Mouse (Mus musculus) layer of hippocampus, adult 9-10 months (tissue): ENCODE results near the gene Eif3g.
A peak's percentile ranks its signal among the peaks of the same experiment; 100 is the strongest.

ENCODE experiments used
- DNase-seq: peaks from one replicate; pipeline ENCODE4 v3.0.0; 2022; ENCODE audit warnings: low spot score

Eif3g gene

DNA sequence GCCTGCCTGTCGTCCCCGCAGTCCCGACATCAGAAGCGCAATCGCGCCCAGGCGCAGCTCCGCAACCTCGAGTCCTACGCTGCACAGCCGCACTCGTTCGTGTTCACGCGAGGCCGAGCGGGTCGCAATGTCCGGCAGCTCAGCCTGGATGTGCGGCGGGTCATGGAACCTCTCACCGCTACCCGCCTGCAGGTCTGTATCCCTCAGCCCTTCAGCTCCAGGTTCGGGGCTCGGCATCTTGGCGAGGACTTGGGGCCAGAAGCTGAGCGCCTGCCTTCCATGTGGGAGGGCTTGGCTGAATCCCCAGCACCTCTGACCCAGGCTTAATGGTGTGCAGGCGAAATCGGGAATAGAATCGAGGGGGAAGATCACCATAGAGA is 10.0 kb downstream of the Eif3g start:
- DNase-seq = no peak

DNA sequence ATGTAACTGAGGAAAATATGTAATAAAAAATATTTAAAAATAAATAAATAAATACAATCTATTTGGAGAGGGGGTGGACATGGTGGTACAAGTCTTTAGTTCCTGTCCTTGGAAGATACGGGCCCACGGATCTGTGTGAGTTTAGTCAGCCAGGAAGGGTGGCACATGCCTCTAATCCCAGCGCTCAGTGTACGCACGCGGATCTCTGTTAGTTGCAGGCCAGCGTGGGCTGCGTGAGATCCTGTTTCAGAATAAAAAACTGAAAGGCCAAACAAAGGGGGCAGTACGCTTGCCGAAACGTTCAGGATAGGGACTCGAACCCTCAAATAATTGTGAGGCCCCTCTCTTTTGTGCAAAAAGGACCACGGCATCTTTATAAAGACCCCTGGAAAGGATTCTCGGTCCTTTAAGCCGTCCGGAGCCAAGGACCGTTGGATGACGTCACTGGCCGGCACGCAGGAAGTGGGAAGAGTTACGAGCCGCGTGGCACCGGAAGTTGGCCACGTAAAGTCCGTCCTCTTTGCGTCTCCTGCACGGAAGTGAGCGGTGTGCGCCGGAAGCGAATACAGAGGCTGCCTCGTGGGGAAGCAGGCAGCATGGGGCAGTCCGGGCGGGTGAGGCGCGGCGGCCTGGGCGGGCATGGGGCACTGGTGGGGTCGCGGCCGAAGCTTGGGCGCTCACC is 10.6 kb downstream of the Eif3g start, which contains the start of gene Ppan:
TSS of gene Ppan (plus strand) at position 472 of the 682 bp plus-strand sequence.
- DNase-seq = peak; percentile 92

DNA sequence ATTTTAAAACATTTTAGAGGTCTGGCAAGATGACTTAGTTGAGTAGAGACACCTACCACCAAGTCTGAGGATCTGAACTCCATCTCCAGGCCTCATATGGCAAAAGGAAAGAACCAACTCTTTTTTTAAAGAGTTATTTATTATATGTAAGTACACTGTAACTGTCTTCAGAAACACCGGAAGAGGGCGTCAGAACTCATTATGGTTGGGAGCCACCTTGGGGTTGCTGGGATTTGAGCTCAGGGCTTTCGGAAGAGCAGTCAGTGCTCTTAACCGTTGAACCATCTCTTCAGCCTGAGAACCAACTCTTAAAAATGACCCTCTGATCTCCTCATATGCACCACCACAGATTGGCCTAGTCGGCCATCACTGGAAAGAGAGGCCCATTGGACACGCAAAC is 11.2 kb downstream of the Eif3g start:
- no peak for DNase-seq

GRCm38 (mm10) chr9:20886563-20886962 is 11.9 kb downstream of the Eif3g start:
- no peak for DNase-seq

- no peak for DNase-seq
Measured at GRCm38 (mm10) chr9:20879097-20879792, 19.2 kb downstream of the Eif3g start, which contains the start of gene Angptl6. TSS of gene Angptl6 (minus strand) at chr9:20879727.

GRCm38 (mm10) chr9:20878710-20879065 is 19.7 kb downstream of the Eif3g start:
- no peak for DNase-seq

DNA sequence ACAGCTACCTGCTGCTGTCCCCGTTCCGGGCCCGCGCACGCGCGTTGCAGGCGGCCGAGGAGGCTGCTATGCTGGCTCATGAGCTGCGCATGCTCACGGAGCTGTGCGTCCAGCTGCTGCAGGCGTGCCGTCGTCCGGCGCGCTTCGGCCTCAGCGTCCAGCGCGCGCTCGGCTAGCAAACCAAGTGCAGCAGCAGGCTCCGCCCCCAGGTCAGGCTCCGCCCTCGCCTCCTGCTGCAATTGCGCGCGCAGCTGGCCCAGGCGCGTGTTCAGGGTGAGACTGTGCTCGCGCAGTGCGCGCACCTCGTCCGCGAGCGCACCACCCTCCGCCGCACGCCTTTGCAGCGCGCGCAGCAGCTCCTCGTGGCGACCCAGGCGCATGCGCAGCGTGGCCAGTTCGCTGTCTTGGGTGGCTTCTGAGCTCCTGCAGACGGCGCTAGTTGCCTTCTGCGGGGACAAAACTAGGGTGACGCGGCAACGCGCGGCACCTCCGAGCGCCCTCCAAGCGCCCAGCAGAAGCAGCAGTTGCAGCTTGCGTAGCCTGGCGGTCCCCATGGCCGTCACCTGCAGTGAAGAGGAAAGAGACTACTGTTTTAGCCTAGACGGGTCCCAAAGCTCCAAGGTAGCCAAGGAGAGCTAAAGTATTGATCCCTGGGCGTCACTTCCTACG is 20.2 kb downstream of the Eif3g start:
- DNase-seq = peak; percentile 98

DNA sequence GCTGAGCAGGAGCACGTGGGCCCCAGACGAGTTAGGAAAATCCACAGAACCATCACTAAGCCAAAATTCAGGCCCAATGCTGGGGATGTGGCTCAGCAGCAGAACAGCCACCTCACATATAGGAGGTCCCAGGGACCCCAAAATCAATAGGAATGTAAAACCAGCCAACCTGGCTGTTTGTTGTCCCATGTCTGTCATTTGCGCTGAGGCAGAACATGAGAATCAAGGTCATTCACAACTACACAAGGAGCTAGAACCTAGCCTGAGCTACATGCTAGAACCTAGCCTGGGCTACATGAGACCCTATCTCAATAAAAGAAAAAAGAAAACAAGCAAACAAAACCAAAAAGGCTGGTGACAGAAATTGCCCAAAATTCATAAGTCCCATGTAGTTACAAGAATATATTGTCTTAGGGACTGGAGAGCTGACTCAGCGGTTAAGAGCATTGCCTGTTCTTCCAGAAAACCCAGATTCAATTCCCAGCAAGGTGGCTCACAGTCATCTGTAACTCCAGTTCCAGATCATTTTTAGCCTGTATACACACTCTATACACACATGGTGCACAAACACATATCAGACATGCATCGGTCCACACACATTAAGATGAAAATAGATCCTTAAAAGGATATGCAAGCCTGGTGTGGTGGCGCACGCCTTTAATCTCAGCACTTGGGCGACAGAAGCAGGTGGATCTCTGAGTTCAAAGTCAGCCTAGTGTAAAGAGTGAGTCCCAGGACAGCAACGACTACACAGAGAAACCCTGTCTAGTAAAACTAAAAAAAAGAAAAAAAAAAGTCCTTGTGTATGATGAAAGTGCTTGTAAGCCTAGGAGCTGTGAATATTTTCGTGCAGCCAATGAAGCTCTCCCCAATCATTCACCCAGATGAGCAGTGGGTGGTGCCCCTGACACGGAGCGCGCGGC is 21.0 kb downstream of the Eif3g start:
- no peak for DNase-seq

GRCm38 (mm10) chr9:20876318-20877117 is 21.9 kb downstream of the Eif3g start:
- DNase-seq = no peak

DNA sequence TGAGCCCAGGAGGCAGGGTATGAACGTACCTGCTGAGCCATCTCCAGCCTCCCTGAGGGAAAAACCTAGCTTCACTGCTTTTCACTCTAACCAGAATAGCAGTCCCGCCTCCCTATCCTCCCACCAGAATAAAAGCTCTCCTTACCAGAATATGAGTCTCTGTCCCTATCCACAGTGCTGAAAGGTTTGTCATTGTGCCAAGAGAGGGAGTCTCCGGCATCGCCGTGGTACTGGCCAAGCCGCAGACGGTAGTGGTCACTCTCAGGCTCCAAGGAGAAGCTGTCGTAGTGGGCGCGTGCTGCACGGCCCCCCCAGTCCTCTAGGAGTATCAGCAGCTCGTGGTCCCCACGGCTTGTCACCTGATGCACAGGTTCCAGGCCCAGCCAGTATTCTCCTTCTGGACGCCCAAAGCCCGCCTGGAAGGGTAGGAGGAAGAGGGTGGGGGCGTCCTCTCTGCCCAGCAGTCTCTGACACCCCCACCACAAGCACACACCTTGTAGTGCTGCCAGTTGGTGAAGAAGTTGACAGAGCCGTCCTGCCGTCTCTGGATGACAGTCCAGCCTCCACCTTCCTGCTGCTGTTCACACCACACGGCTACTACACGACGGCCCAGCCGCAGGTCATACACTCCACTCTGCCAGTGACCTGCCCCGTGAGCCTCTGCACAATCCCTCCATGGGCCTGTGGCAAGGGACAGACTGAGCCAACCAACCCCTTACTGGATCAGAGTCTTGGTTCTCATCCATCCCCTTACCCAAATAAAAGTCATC is 23.2 kb downstream of the Eif3g start:
- DNase-seq = no peak

DNA sequence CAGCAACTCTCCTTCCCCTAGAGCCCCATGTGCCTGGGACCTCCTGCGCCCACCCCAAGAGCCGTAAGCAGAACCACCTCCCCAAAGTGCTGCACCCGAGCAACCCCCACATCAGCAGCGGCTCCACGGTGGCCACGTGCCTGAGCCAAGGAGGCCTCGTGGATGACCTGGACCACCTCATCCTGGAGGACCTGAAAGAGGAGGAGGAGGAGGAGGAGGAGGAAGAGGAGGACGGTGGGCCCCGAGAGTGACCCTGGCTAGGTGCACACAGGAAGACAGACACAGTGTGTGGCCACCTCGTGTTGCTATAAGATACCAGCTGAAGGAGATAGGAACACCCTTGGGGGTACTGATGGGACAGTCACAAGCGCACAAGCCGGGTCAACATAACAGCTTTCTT is 24.9 kb downstream of the Eif3g start:
- DNase-seq = no peak

DNA sequence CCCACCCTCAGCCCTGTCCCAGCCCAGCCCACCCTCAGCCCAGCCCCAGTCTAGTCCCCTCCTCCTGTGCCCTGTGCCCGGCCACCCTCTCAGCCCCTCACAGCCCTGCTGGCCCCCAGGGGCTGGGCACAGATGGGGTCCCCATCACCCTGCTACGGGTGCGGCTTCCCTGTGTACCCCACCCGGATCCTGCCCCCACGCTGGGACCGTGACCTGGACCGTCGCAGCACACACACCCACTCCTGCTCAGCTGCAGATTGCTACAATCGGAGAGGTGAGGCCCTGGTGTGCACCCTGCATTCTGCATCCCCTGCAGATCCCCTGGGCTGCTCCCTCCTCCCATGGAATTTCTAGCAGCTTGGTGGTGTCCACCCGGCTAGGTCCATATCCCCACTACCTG is 25.4 kb downstream of the Eif3g start:
- DNase-seq = no peak

DNA sequence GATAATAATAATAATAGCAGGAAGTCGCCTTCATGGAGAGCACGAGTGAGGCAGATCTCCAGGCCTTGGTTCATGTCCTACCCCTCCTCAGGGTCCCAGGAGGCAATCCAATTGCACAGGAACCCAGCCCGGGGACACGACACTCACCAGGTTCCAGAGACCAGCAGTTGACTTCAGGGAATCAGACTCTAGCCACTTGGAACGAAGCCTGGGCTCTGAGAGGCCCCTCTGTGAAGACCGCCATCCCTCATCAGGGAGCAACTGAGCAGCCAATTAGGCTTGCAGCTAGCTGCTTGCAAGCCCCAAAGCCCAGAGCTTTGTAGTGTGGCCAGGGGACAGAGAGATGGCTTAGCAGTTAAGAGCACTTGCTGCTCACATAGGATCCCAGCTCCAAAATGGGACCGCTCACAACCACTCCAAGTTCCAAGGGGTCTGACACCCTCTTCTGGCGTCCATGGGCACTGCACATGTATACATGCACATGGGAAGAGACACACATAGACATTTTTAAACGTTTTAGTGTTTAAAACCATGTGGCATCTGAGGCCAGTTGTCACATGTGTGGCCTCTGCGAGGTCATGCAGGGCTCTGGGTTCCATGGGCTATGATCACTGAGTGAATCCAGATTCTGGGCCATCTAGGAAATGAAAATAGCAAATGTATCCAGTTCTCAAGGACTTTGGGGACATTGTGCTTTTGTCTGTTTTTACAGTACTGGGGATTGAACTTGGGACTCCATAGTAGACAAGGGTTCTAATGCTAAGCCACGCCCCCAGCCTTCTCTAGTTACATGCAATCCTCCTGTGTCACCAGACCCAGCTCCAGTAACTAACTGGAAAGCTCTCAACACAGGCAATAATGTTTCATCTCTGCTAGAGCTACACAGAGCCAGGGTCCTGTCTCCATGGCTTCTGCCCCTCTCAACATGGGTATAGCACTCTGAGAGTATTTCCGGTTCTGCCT is 27.9 kb downstream of the Eif3g start:
- no peak for DNase-seq

DNA sequence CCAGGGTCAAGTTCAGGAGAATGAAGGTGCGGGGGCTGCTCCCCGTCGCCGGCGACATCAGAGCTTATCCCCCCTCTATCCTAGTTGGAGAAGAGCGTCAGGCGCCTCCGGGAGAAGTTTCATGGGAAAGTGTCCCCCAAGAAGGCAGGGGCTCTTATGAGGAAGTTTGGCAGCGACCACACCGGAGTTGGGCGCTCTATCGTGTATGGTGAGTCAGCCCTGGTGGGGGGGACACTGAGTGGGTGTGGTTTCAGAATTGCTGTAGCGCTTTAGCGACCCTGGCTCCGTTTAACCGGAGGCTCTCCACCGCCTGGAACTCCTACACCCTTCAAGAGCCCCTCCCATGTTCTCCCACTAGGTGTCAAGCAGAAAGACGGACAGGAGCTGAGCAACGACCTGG is 29.2 kb downstream of the Eif3g start:
- no peak for DNase-seq

DNA sequence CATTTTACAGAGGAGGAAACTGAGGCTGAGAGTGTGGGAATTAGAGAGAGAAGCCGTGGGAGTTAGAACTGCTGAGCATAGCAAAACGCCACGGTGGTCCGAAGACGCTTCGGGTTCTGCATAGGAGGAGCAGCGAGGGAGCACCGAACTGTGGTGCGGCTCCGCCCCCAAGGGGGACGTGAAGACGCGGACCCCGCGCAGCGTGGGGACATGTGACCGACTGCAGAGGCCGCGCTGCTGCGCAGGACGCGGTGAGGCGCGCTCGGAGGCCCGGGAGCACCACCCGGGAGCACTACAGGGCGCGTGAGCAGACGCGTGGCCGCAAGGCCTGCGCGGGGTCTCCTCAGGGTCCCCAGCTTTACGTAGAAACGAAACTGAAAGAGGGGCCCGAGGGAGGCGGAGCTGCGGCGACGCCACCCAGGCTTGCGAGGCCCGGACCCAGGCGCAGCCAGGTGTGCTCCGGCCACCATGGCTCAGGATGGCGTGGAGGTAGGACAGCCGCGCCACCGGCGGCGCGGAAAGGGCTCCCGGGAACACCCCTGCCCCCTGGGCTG is 29.9 kb downstream of the Eif3g start, which contains the start of gene A230050P20Rik:
TSS of gene A230050P20Rik (plus strand) at position 195 of the 554 bp plus-strand sequence.
- no peak for DNase-seq

- no peak for DNase-seq
Measured at GRCm38 (mm10) chr9:20866879-20867278, 31.5 kb downstream of the Eif3g start.

DNA sequence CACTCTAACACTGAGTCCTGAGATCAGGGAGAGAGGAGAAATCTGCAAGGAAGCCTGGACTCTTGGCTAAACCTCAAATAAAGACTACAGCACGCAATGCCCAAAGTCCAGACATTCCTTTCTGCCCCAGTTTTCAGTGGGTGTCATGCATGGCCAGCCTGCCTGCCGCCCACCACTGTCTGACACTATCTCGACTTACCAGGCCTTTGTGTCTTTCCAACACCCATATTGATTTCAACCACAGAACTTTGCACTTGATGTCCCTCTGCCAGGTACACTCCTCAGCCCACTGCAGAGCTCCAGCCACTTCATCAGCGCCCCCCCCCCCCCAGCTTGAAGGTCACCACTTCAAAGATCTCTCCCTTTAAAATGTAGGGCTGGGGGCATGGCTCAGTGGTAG is 36.2 kb downstream of the Eif3g start:
- DNase-seq = no peak

GRCm38 (mm10) chr9:20861821-20862220 is 36.6 kb downstream of the Eif3g start:
- DNase-seq = no peak

DNA sequence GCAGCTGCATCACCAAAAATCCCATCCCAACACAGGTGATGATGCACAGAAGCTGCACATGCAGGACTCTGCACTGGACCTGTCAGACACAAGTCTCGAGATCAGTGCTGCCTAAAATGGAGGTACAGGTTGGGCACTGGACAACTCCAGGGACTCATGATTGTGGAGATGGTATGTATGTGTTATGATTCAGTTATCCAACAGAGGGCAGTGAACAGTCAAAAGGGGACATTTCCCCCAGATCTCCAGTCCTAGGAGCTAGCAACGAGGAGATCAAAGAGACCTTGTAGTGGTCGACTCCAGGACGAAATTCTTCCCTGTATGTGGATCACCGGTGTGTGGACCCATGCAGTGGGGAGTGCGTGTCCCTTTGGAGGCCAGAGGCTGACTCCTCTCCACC is 38.5 kb downstream of the Eif3g start:
- DNase-seq = no peak
